Mouse (Mus musculus) myocyte (in vitro differentiated cells): ENCODE results near the gene Clstn2.

ENCODE experiments used
- E2F4 ChIP-seq: IDR thresholded peaks from one replicate; pipeline ENCODE4 v1.6.1; 2011; ENCODE audit warnings: mild to moderate bottlenecking, control low read depth, moderate library complexity; ENCODE audit not compliant: insufficient read depth
- MAX ChIP-seq: IDR thresholded peaks from one replicate; pipeline ENCODE4 v1.6.1; 2011; ENCODE audit warnings: low read depth, mild to moderate bottlenecking, control low read depth
- MYOD1 ChIP-seq, 3 experiments: IDR thresholded peaks; one replicate each; pipeline ENCODE4 v1.6.1; 2011; ENCODE audit warnings: control low read depth in 2 of 3, low read depth in 2 of 3, mild to moderate bottlenecking in 2 of 3, moderate library complexity in 1 of 3; ENCODE audit not compliant: insufficient read length in 2 of 3, control insufficient read depth in 1 of 3
- POLR2A ChIP-seq: IDR thresholded peaks from one replicate; pipeline ENCODE4 v1.6.1; 2011; ENCODE audit warnings: low read depth, mild to moderate bottlenecking, control low read depth, moderate library complexity; ENCODE audit not compliant: insufficient read length

- TF ChIP-seq E2F4 (no peak), POLR2A (no peak), MYOD1 (IDR thresholded peaks at IDR 0.05; ENCODE audit: control insufficient read depth in 1 of 3, insufficient read length in 2 of 3, low read depth in 2 of 3) (no peak), MAX (no peak)
Measured at GRCm38 (mm10) chr9:97977339-97977738, 55.6 kb downstream of the Clstn2 start.
